Mouse (Mus musculus) embryo, embryonic 11.5 days (tissue): ENCODE data around the gene Atp8a1.

ENCODE experiments used
- DNase-seq: peaks from one replicate; pipeline ENCODE4 v3.0.0-alpha.2; 2012; ENCODE audit warnings: low read depth, low spot score

Atp8a1 gene

GRCm38 (mm10) chr5:67768708-67769107, 78.5 kb downstream of the Atp8a1 start:
- DNase-seq = no peak

- DNase-seq = no peak
These were observed 82.4 kb downstream of the Atp8a1 start for GRCm38 (mm10) chr5:67764798-67765197.

- no peak for DNase-seq
These were observed 89.1 kb downstream of the Atp8a1 start for GRCm38 (mm10) chr5:67758126-67758525.

GRCm38 (mm10) chr5:67756138-67756537, 91.1 kb downstream of the Atp8a1 start:
- peak; percentile 37 for DNase-seq

DNA sequence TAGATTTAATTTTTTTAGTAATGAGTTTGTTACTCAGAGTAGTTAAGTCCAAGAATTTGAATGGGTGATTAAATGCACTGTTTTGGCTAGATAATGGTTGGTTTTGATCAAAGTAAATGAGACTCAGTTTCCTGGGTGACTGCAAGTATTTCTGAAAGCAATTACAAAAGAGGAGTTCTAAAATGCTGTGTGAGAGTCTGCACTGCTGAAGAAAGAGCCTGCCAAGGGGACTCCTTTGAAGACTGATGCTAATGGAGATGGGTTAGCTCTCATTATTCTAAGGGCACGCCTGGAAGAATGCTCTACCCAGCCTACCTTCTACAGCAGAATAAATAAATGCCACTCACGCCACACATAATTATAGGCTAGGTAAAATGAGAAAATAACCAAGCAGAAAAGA, 94.2 kb downstream of the Atp8a1 start:
- no peak for DNase-seq

GRCm38 (mm10) chr5:67752629-67753028, 94.6 kb downstream of the Atp8a1 start:
- DNase-seq = no peak

DNA sequence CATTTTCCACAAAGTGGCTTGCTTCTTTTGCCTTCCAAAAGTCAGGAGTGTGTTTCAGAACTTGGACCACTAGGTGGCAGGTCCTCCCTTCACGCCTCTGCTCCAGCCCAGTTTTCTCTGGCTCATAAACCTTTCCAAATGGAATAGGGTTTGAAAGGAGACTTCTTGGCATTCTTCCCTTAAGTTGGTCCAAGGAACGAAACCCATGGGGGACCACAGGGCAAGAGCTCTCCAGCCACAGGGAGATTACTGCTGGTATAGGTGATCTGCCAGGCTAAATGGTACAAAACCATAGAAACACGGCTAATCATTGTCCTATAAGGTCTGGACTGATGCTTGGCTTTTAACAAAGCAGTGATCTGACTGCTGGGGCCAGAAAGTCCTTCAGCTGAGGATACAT, 95.2 kb downstream of the Atp8a1 start:
- DNase-seq = peak; percentile 41

DNA sequence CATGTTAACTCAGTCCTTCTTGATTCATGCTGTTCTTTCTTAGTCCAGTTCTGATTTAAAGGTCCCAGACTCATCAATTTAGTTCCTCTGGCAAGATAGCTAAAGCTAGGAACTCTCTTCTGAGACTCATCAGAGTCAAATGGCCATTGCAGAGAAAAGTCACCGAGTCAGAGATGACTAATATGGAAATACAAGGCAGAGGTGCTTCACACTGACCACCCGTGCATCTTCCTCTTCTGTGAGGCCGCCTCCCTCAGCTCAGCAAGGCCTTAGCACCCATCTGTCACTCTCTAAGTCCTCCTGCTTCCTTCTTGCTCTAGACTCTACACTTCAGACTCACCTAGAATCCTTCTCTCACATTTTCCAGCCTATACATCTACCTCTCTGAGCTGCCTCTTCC, 108.0 kb downstream of the Atp8a1 start:
- DNase-seq = no peak

- DNase-seq = no peak
These were observed 109.1 kb downstream of the Atp8a1 start for GRCm38 (mm10) chr5:67738133-67738532.

GRCm38 (mm10) chr5:67735771-67736170, 111.5 kb downstream of the Atp8a1 start:
- no peak for DNase-seq

GRCm38 (mm10) chr5:67733551-67734258, 113.5 kb downstream of the Atp8a1 start:
- no peak for DNase-seq

DNA sequence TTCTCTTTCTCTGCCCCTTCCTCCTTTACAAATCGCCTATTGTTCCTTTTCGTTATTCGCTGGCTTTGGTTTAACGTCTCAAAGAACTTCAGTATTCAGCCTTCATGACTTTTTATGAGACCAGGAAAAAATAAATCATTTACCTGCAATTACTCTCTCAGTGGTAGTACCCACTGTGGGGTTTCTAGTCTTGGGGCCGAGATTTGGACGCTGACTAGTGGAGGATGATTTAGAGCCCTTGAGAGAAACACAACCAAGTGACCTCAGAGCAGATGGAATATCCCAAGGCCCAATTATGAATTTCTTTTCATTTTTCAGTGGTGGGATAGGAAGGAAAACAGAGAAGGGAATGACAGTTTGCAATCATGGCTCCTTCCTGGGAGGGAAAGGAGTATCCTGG, 114.1 kb downstream of the Atp8a1 start:
- no peak for DNase-seq

GRCm38 (mm10) chr5:67727755-67728154, 119.5 kb downstream of the Atp8a1 start:
- DNase-seq = peak; percentile 34

DNA sequence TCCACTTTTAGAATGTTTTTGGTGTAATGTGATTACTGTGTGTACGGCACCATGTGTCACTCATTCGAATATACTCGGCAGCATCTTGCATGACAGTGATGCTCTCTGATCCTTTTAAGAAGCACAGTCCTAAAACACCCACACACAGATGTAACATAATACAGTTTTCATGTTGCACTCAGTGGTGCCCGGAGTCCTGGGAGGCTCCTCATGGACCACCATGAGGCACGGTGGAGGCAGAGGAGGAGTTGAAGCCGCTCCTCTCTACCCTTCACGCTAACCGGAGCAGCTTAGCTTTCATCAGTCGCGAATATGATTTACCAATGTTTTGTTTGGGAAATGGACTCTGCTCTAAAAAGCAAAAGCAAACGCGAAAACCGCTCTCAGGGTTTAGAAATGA, 120.4 kb downstream of the Atp8a1 start:
- no peak for DNase-seq

DNA sequence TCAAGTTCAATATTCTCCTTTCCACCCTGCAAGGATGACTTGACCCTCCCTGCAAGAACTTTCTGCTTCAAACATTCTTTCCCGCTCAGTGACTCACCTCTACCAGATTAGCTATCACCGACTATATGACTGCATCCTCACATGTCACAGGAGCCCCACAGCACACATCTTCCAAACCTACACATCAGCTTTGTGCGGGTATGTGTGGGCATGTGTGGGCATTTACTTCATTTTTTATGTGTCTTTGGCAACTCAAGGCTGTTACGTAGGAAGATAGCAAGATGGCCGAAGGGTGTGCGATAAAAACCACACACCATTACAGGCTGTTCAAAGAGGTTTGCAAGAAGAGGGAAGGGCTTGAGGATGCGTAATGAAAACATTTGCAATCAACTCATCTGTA, 145.6 kb downstream of the Atp8a1 start:
- DNase-seq = no peak

DNA sequence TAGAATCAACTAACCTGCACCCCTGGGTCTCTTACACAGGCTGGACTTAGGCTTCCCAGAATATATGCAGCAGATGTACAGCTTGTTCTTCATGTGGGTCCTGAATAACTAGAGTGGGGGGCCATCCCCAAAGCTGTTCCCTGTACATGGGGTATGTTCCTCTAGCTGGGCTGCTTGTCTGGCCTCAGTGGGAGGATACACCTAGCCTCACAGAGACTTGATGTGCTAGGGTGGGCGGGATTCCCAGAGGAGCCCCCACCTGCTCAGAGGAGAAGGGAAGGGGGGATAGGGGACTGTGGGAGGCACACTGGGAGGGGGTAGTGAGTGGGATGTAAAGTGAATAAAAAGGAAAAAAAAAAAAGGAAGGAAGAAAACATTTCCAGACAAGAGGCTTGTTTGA, 147.8 kb downstream of the Atp8a1 start:
- no peak for DNase-seq

GRCm38 (mm10) chr5:67698176-67698575, 149.1 kb downstream of the Atp8a1 start:
- DNase-seq = no peak

GRCm38 (mm10) chr5:67696741-67697596, 150.3 kb downstream of the Atp8a1 start:
- DNase-seq = no peak

DNA sequence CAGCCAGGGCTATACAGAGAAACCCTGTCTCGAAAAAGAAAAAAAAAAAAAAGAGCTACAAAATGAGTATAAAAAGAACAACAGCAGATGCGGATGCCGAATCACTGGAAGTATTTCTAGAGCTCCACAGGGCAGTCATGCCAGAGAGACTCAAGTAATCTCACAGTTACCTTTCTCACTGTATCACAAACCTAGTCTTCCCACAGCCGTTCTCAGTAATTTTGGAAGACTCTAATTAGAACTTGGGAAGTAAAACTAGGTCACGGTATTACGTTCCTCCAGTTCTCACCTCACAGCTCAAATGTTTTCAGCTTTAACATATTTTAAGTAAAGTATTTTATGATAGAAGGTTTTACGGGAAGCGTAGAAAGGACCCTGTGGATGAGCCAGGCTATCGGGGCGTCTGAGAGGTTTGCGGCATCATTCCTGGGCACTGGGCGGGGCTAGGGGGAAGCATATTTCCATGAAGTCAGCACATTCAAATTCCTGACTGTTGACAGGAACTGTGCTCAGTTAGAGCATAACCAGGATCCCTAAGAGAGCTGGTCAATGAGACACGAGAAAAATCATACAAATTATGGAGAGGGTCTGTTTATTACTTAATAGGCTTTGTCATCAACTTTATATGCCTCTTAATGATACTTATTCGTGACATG, 152.1 kb downstream of the Atp8a1 start:
- DNase-seq = no peak

DNA sequence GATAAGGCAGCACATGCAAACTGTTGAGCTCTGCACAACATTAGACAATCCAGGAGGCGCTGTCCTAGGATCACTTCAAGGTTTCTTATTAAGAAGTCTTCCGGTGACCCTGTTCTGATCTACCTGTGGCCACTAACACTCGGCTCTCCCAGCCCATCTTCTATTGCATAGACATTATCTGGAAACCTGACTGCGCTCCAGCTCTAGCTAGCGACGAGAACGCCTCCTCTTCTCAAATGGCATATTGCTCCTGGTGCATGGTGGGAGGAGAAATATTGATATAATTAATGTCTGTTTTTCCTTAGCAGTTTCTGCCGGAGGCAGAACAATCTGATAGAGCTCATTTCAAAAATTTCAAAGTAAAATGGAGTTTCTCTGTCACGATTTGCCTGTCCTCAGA, 156.9 kb downstream of the Atp8a1 start:
- no peak for DNase-seq

DNA sequence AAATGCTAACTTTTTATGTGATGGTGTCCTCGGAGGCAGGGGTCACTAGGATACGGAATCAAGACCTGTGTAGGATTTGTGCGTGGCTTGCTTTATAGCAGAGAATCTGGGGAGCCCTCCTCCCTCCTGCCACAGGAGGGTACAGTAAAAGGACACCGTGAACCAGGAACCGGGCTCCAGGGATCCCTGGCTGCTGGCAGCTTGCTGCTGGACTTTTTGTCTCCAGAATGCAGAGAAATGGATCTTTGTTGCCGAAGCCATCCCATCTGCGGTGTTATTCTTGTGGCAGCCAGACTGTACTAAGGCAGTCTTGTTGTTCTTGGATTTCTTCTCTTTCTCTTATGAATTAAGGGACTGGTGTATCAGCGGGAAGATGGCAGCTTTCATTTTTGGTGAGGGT, 159.2 kb downstream of the Atp8a1 start:
- DNase-seq = no peak

GRCm38 (mm10) chr5:67685906-67686305, 161.3 kb downstream of the Atp8a1 start:
- no peak for DNase-seq

DNA sequence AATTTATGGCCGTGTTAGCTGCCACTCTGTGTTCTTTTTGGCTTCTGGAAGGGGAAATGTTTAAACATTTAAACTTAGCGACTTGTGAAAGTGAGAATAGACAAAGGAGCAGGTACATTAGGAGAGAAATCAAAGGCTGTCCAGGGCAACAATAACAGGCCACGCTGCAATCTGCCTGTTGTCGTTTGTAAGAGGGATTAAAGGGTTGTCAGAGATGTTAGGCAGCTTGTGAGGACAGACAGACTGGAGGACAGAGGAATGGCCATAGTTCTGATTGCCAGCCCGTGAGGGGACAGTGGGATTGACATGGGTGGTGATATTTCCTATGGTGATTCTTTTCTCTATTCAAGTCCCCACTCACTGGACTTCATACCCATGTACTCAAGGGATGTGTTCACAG, 161.8 kb downstream of the Atp8a1 start:
- no peak for DNase-seq
